Mouse (Mus musculus) erythroblast, embryonic 14.5 days (primary cell): Measurements from ENCODE around the gene Adam12. TPM values are rescaled to one million over a fixed set of nuclear protein-coding genes. Genes with fewer than 3 reads are reported as not detected.

Experiments
- H3K27me3 ChIP-seq: 2 replicates; pipeline ENCODE4 v1.6.1; 2012; ENCODE audit warnings: inconsistent platforms; ENCODE audit not compliant: control insufficient read depth
- H3K36me3 ChIP-seq: 2 replicates; pipeline ENCODE4 v1.6.1; 2012; ENCODE audit warnings: mild to moderate bottlenecking, inconsistent platforms; ENCODE audit not compliant: control insufficient read depth
- H3K4me1 ChIP-seq: 2 replicates; pipeline ENCODE4 v1.6.1; 2012; ENCODE audit warnings: inconsistent platforms; ENCODE audit not compliant: control insufficient read depth
- H3K4me3 ChIP-seq: replicated peaks from 2 replicates; pipeline ENCODE3; 2012; ENCODE audit warnings: moderate library complexity, mild to moderate bottlenecking, inconsistent platforms
- H3K9me3 ChIP-seq: 2 replicates; pipeline ENCODE4 v1.6.1; 2012; ENCODE audit warnings: low read length, inconsistent platforms, mixed read lengths; ENCODE audit not compliant: control insufficient read depth
- GATA1 ChIP-seq: IDR thresholded peaks from 2 replicates; pipeline ENCODE4 v1.6.1; 2012; ENCODE audit warnings: low read length, inconsistent platforms, mixed read lengths
- TAL1 ChIP-seq: IDR thresholded peaks from 3 replicates; pipeline ENCODE4 v1.6.1; 2012; ENCODE audit warnings: low read length, inconsistent platforms, mixed read lengths
- polyA plus RNA-seq: library from polyadenylated mRNA; stranded (reverse); fragments of >175 nt; gene quantifications from 2 replicates; pipeline ENCODE4 v1.2.3, GENCODE M21; 2012

The Adam12 gene
- polyA plus RNA-seq, 1 experiment = 0.01 TPM

DNA sequence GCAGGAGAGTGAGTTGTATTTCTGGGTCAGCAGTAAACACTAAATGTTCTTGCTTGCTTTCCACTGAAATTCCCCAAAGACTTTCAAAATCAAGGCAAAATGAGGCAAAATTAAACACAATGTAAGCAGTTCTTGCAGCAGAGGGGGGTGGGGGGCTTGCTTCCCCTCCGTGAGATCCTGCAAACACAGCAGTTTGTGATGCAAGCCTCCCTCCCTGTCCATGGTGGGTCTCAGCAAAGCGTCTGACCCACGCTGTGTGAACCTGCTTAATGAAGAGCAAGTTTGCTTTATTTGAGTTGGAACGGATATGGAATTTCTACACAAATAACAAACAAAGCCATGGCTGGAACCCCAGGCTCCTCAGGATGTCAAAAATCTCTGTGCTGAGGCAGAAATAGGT is 132.9 kb downstream of the Adam12 start:
- H3K27me3 ChIP-seq = no peaks in the 10 kb centered on the region
- H3K4me3 ChIP-seq = no peak overlapping the region
- H3K4me1 ChIP-seq = no peaks in the 10 kb centered on the region
- peaks cover 6% of the 10 kb centered on the region; the same call in 1 of the 2 replicates for H3K9me3 ChIP-seq
- TF ChIP-seq GATA1 (no peak), TAL1 (no peak)
- H3K36me3 ChIP-seq = no peaks in the 10 kb centered on the region

DNA sequence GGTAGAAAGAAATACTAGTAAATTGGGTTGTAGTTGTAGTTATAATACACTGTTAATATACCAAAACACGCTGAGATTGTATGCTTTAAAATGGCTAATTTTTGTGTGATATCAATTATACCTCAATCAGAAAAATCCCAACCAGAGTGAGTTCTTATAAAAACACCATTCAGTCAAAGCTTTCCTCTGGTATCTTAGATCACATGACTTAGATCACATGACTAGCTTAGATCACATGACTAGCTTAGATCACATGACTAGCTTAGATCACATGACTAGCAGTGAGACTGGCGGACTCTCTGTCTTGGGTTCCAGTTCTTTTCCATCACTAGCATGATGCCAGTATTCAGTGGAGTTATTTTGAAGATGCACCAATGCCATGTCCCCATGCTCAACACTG is 134.1 kb downstream of the Adam12 start:
- H3K9me3 ChIP-seq = peaks cover 6% of the 10 kb centered on the region; the same call in 1 of the 2 replicates
- H3K36me3 ChIP-seq = no peaks in the 10 kb centered on the region
- no peaks in the 10 kb centered on the region for H3K4me1 ChIP-seq
- TF ChIP-seq GATA1 = no peak
- TF ChIP-seq TAL1 = no peak
- H3K27me3 ChIP-seq = no peaks in the 10 kb centered on the region
- H3K4me3 ChIP-seq = no peak overlapping the region

GRCm38 (mm10) chr7:134093871-134094270 is 138.1 kb downstream of the Adam12 start:
- TF ChIP-seq TAL1 = no peak
- TF ChIP-seq GATA1 = no peak
- Histone ChIP-seq H3K4me3 (no peak overlapping the region), H3K36me3 (no peaks in the 10 kb centered on the region), H3K27me3 (no peaks in the 10 kb centered on the region), H3K4me1 (no peaks in the 10 kb centered on the region), H3K9me3 (peaks cover 4% of the 10 kb centered on the region; the same call in 1 of the 2 replicates)

- Histone ChIP-seq H3K9me3 (no peaks in the 10 kb centered on the region), H3K4me1 (no peaks in the 10 kb centered on the region), H3K36me3 (no peaks in the 10 kb centered on the region), H3K27me3 (no peaks in the 10 kb centered on the region), H3K4me3 (no peak overlapping the region)
- TF ChIP-seq GATA1 (no peak), TAL1 (no peak)
Measured at GRCm38 (mm10) chr7:134090764-134091163, 141.2 kb downstream of the Adam12 start.

GRCm38 (mm10) chr7:134090256-134090655 is 141.7 kb downstream of the Adam12 start:
- Histone ChIP-seq H3K27me3 (no peaks in the 10 kb centered on the region), H3K9me3 (no peaks in the 10 kb centered on the region), H3K36me3 (no peaks in the 10 kb centered on the region), H3K4me3 (no peak overlapping the region), H3K4me1 (no peaks in the 10 kb centered on the region)
- TF ChIP-seq TAL1 = no peak
- TF ChIP-seq GATA1 = no peak

DNA sequence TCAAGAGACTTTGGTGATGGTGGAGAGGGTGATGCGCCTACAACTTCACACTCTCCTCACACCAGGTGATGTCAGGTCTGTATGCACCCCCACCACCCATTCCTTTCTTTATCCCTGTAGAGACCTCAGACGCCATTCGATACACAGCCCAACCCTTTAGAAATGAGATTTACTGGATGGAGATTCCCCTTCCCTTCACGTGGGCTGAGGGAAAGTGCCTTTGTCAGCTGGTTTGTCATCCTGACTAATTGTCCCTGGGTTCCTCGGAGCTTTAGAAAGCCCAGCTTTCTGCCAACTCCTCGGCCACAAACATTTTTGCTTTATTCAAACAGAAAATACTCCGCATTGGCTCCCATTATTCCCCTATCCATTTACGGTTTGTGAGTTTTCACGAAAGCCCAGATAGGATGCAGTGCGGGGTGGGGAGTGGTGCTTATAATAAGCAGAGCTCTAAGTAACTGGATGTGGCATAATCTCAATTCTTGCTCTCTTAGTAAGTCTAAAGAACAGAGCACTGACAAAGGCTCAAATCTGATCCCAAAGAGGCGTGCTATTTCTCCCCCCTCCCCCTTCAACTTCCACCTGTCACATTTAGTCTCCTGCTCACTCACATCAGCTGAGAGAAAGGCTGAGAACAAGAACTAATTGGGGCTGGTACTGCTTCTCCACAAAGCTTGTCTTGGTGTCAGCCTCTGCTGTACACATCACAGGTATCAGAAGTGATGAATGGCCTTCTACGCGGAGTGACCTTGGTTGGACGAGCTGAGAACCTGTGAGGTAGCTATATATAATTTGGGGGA is 143.2 kb downstream of the Adam12 start:
- H3K36me3 ChIP-seq = no peaks in the 10 kb centered on the region
- H3K4me3 ChIP-seq = no peak overlapping the region
- no peaks in the 10 kb centered on the region for H3K4me1 ChIP-seq
- H3K9me3 ChIP-seq = no peaks in the 10 kb centered on the region
- no peaks in the 10 kb centered on the region for H3K27me3 ChIP-seq
- TF ChIP-seq TAL1 (no peak), GATA1 (no peak)

- no peaks in the 10 kb centered on the region for H3K27me3 ChIP-seq
- H3K9me3 ChIP-seq = no peaks in the 10 kb centered on the region
- no peaks in the 10 kb centered on the region for H3K36me3 ChIP-seq
- no peak for TF ChIP-seq GATA1
- no peak for TF ChIP-seq TAL1
- no peak overlapping the region for H3K4me3 ChIP-seq
- no peaks in the 10 kb centered on the region for H3K4me1 ChIP-seq
Measured at GRCm38 (mm10) chr7:134085396-134085795, 146.6 kb downstream of the Adam12 start.

GRCm38 (mm10) chr7:134084926-134085325 is 147.0 kb downstream of the Adam12 start:
- H3K27me3 ChIP-seq = no peaks in the 10 kb centered on the region
- H3K36me3 ChIP-seq = no peaks in the 10 kb centered on the region
- no peak for TF ChIP-seq TAL1
- TF ChIP-seq GATA1 = no peak
- no peak overlapping the region for H3K4me3 ChIP-seq
- H3K4me1 ChIP-seq = no peaks in the 10 kb centered on the region
- no peaks in the 10 kb centered on the region for H3K9me3 ChIP-seq

DNA sequence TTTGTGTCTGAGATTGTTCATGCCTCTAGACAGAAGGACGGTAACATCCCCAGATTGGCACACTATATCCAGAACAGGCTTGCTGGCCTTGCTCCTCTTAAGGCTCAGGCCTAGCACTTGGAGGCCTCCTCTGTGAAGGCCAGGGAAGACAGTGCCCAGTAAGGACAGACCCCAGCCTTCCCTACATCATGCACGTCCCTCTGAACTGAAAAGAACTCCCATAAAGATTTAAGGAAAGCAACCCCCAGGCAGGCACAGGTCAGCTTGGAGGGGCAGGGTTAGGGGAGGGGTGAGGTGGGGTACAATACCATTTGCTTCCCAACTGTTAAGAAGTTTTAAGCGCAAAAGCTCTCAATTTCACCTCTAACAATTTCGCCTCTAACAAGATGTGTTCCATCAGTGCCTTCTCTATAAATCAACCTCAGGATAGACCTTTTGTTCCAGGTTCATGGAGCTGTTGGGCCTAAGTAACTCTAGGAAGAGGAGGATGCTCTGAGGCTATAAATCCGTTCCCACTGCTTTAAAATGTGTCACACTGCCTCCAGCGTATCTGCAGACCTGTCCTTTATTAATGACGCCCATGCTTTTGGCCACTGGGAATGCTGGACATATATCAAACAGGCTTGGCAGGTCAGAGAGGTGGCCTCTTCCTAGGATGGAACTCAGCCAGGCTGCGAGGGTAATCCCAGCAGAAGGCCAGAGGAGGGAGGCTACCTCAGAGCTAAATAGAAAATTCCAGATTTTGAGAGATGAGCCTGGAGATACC is 150.5 kb downstream of the Adam12 start:
- Histone ChIP-seq H3K4me1 (no peaks in the 10 kb centered on the region), H3K9me3 (no peaks in the 10 kb centered on the region), H3K4me3 (no peak overlapping the region), H3K36me3 (no peaks in the 10 kb centered on the region), H3K27me3 (no peaks in the 10 kb centered on the region)
- TF ChIP-seq GATA1 = no peak
- TF ChIP-seq TAL1 = no peak
